Mouse (Mus musculus): ENCODE data around the gene Got1.

DNA sequence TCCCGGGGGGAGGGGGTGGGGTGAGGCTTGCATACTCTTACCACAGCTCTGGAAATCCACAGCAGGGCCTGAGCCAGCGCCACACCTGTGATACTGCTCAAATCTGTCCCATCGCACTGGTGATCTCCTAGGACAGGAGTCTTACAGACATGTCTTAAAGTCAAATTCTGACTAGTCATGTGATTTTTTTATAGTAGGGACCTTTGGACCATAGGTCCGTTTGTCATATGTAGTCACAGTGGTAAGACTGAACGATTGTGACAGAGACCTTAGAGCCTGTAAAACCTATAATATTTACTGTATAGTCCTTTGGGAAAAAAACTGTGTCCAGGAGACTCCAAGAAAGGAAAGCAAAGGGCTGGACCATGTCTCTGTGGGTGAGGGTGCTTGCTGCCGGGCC lies 30.5 kb downstream of the Got1 start:
- TF ChIP-seq EP300 (IDR thresholded peaks at IDR 0.05; ENCODE audit: low read length), result no peak
- no peak for TF ChIP-seq ETS1 (conservative IDR thresholded peaks at IDR 0.05; ENCODE audit: low read depth, low read length)
